Mouse (Mus musculus) bone marrow macrophage, adult 2 months (primary cell): ENCODE data around the gene Tubb5. TPM values are rescaled to one million over a fixed set of nuclear protein-coding genes. Genes with fewer than 3 reads are reported as not detected.

Source experiments
- H3K27ac ChIP-seq: 2 replicates; pipeline ENCODE4 v1.5.1; 2012; ENCODE audit warnings: low read depth, low read length; ENCODE audit not compliant: insufficient read depth
- H3K4me1 ChIP-seq: 2 replicates; pipeline ENCODE4 v1.6.1; 2012; ENCODE audit warnings: low read length; ENCODE audit not compliant: control insufficient read depth, insufficient read depth
- H3K4me3 ChIP-seq: 2 replicates; pipeline ENCODE4 v1.5.1; 2012; ENCODE audit warnings: mild to moderate bottlenecking, low read length, moderate library complexity; ENCODE audit not compliant: insufficient read depth
- CTCF ChIP-seq: IDR thresholded peaks from 2 replicates; pipeline ENCODE4 v1.5.1; 2012; ENCODE audit warnings: low read depth, mild to moderate bottlenecking, low read length, moderate library complexity
- POLR2A ChIP-seq: IDR thresholded peaks from 2 replicates; pipeline ENCODE4 v1.6.1; 2012; ENCODE audit warnings: mild to moderate bottlenecking, low read depth, low read length, borderline replicate concordance
- polyA plus RNA-seq: library from polyadenylated mRNA; stranded (reverse); fragments of >200 nt; gene quantifications from 2 replicates; pipeline ENCODE4 v1.2.4, GENCODE M21; 2012; ENCODE audit not compliant: missing spikeins, insufficient read depth, insufficient read length

Gene Tubb5
- polyA plus RNA-seq, 1 experiment: 519 TPM

GRCm38 (mm10) chr17:35800905-35801304 lies 37.2 kb downstream of the Tubb5 start:
- TF ChIP-seq POLR2A: no peak
- no peak for TF ChIP-seq CTCF
- Histone ChIP-seq H3K4me1 (peaks cover 14% of the 10 kb centered on the region), H3K27ac (no peak overlapping the region), H3K4me3 (no peak overlapping the region)

GRCm38 (mm10) chr17:35796835-35797234 lies 41.3 kb downstream of the Tubb5 start:
- peaks cover 16% of the 10 kb centered on the region for H3K4me1 ChIP-seq
- no peak overlapping the region for H3K4me3 ChIP-seq
- no peak for TF ChIP-seq POLR2A
- no peak for TF ChIP-seq CTCF
- no peak overlapping the region for H3K27ac ChIP-seq

GRCm38 (mm10) chr17:35795656-35796055 lies 42.5 kb downstream of the Tubb5 start:
- no peak for TF ChIP-seq POLR2A
- no peak for TF ChIP-seq CTCF
- Histone ChIP-seq H3K4me3 (no peak overlapping the region), H3K4me1 (peaks cover 18% of the 10 kb centered on the region), H3K27ac (no peak overlapping the region)

DNA sequence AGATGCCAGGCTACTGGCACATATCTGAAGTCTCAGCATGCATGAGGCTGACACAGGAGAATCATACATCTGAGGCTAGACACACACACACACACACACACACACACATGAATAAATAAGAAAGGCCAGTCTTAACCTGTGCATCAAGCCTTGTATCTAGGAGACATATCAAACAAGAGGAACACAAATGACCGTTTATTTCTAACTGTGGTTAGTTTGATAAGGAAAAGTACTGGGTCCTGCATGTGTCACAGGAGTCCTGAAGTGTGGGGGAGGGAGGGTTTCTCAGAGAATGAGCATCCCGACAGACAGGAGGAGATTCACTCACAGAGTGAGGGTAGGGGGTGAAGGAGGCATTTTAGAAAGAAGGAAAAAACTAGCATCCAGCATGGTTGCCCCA lies 43.0 kb downstream of the Tubb5 start:
- Histone ChIP-seq H3K27ac (no peak overlapping the region), H3K4me3 (no peak overlapping the region), H3K4me1 (peaks cover 15% of the 10 kb centered on the region)
- TF ChIP-seq POLR2A: no peak

DNA sequence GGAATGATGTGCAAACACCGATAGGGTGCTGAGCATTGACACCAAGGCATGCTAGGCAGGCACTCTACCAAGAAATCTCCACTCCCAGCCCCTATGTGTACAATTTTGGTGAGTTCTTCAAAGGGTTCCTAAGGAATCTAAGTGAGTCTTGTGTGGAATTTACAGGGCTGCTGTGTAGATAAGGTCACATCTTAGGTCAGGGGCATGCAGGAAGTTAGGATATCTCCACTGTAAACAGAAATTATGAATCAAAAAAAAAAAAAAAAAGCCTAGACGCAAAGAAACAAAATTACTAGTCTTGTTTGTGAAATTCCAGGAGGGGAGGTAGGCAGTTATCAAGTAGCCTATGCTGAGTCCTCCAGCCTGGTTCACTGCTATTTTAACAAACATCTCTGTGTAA lies 45.3 kb downstream of the Tubb5 start:
- no peak for TF ChIP-seq CTCF

DNA sequence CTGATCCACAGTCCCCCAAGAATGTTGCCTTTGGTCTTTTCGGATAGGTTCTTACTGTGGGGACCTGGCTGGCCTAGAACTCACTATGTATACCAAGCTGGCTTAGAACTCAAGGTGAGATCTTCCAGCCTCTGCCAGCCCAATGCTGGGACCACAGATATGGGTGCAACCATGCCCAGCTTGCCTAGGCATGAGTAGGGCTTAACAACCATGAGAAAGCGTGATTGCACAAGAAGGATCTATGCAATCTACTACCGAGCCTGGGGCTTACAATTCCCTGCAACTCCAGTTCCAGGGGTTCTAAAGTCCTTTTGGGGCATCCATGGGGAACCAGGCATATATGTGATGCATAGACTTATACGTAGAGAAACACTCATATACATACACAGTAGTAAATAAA lies 47.2 kb downstream of the Tubb5 start:
- Histone ChIP-seq H3K4me1 (peaks cover 14% of the 10 kb centered on the region), H3K4me3 (no peak overlapping the region), H3K27ac (no peak overlapping the region)
- no peak for TF ChIP-seq CTCF
- no peak for TF ChIP-seq POLR2A

More for the DNA sequence above, 45.3 kb downstream of the Tubb5 start:
- H3K4me1 ChIP-seq: peaks cover 15% of the 10 kb centered on the region
- H3K4me3 ChIP-seq: no peak overlapping the region
- no peak overlapping the region for H3K27ac ChIP-seq

DNA sequence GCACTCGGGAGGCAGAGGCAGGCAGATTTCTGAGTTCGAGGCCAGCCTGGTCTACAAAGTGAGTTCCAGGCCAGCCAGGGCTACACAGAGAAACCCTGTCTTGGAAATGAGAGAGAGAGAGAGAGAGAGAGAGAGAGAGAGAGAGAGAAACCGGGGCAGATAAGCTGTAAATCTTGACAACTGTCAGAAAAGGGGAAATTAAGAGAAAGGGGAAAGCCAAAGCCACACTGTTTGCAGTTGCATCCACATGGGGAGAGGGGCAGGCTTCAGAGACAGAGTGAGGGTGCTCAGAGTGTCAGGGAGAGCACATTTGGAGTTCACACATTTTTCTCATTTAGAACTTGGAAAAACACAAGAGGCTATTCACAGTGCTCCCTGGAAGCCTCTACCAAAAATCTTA lies 50.1 kb downstream of the Tubb5 start:
- Histone ChIP-seq H3K27ac (no peak overlapping the region), H3K4me3 (no peak overlapping the region)
- TF ChIP-seq CTCF (no peak), POLR2A (no peak)

DNA sequence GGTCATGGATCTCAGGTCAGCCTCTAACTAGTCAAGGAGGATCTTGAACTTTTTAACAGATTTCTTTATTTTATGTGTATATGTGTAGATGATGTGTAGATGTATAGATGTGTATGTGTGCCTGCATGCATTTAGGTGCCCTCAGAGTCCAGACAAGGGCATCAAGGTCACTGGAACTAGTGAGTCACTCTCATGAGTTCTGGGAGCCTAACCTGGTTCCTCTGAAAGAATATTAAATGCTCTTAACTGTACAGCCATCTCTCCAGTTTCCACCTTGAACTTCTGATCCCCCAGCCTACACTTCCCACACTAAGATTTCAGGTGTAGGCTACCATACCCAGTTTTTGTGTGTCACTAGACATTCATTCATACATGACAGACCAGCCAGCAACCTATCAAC lies 50.6 kb downstream of the Tubb5 start:
- Histone ChIP-seq H3K27ac (no peak overlapping the region), H3K4me3 (no peak overlapping the region), H3K4me1 (peaks cover 28% of the 10 kb centered on the region)
- TF ChIP-seq CTCF (no peak), POLR2A (no peak)

More for the DNA sequence above, 50.1 kb downstream of the Tubb5 start:
- peaks cover 28% of the 10 kb centered on the region for H3K4me1 ChIP-seq

- H3K4me3 ChIP-seq: no peak overlapping the region
- TF ChIP-seq POLR2A (no peak), CTCF (no peak)
- peaks cover 29% of the 10 kb centered on the region for H3K4me1 ChIP-seq
- H3K27ac ChIP-seq: no peak overlapping the region
Measured at GRCm38 (mm10) chr17:35785140-35785539, 53.0 kb downstream of the Tubb5 start.

DNA sequence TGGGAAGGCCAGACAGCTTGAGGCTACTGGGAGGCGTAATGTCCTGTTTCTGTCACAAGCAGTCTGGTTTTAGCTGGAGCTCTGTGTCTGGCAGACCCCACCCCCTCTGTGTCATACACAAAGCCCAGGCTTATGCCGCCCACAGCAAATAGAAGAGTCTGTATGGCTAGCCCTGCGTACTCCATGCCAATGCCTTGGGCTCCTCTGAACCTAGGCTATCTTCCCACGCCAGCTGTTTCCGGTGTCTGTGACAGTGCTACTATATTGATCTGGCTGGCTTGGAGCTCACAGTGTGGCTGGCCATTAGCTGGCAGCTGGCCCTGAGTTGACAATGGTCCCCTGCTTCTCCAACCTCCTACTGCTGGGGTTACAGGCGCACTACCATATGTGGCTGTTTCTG lies 54.2 kb downstream of the Tubb5 start:
- Histone ChIP-seq H3K4me3 (no peak overlapping the region), H3K4me1 (peaks cover 41% of the 10 kb centered on the region), H3K27ac (no peak overlapping the region)
- no peak for TF ChIP-seq POLR2A
- TF ChIP-seq CTCF: no peak

Other genes with a start within 250 kb of the Tubb5 start
- gene Sfta2, start 236.8 kb downstream of the Tubb5 start, polyA plus RNA-seq: not detected in 2 replicates
- gene Gm9573, start 211.7 kb downstream of the Tubb5 start, polyA plus RNA-seq: not detected in 2 replicates
- gene Mucl3, start 194.6 kb downstream of the Tubb5 start, polyA plus RNA-seq: not detected in 2 replicates
- 10.2 and 12.1 TPM in 2 replicates for gene Vars2, start 170.7 kb downstream of the Tubb5 start, polyA plus RNA-seq
- gene Gtf2h4, start 164.6 kb downstream of the Tubb5 start, polyA plus RNA-seq: 12.2 and 15.8 TPM in 2 replicates
- gene Ddr1, start 133.7 kb downstream of the Tubb5 start, polyA plus RNA-seq: 0.60 and 0.63 TPM in 2 replicates
- 40.6 and 46.7 TPM in 2 replicates for gene Ier3, start 16.6 kb downstream of the Tubb5 start, polyA plus RNA-seq
- 52.7 and 69.3 TPM in 2 replicates for gene Flot1, start 15.1 kb downstream of the Tubb5 start, polyA plus RNA-seq
- 16.1 and 17.7 TPM in 2 replicates for gene Mdc1, start 3.2 kb upstream of the Tubb5 start, polyA plus RNA-seq
- gene Nrm, start 23.0 kb upstream of the Tubb5 start, polyA plus RNA-seq: 31.7 and 33.1 TPM in 2 replicates
- gene Ppp1r18, start 27.3 kb upstream of the Tubb5 start, polyA plus RNA-seq: 202 and 205 TPM in 2 replicates
- 57.5 and 77.6 TPM in 2 replicates for gene Dhx16, start 41.5 kb upstream of the Tubb5 start, polyA plus RNA-seq
- gene 2310061I04Rik, start 59.1 kb upstream of the Tubb5 start, polyA plus RNA-seq: 36.9 and 39.3 TPM in 2 replicates
- gene Atat1, start 71.8 kb upstream of the Tubb5 start, polyA plus RNA-seq: 22.7 and 23.8 TPM in 2 replicates
- gene Mrps18b, start 78.1 kb upstream of the Tubb5 start, polyA plus RNA-seq: 21.0 and 29.4 TPM in 2 replicates
- gene Ppp1r10, start 78.1 kb upstream of the Tubb5 start, polyA plus RNA-seq: 36.0 and 46.0 TPM in 2 replicates
- gene Abcf1, start 131.5 kb upstream of the Tubb5 start, polyA plus RNA-seq: 96.1 and 104 TPM in 2 replicates
- 27.7 and 28.1 TPM in 2 replicates for gene Gnl1, start 141.5 kb upstream of the Tubb5 start, polyA plus RNA-seq
- 15.6 and 19.5 TPM in 2 replicates for gene Prr3, start 141.9 kb upstream of the Tubb5 start, polyA plus RNA-seq
- gene H2-T24, start 182.3 kb upstream of the Tubb5 start, polyA plus RNA-seq: 52.2 and 56.0 TPM in 2 replicates
- 351 and 364 TPM in 2 replicates for gene H2-T23, start 194.5 kb upstream of the Tubb5 start, polyA plus RNA-seq
- gene H2-T22, start 204.4 kb upstream of the Tubb5 start, polyA plus RNA-seq: 89.0 and 112 TPM in 2 replicates
- 0.72 TPM in 1 of 2 replicates, not detected in the other for gene Gm6034, start 204.7 kb upstream of the Tubb5 start, polyA plus RNA-seq
- gene Gm11127, start 220.1 kb upstream of the Tubb5 start, polyA plus RNA-seq: not detected in 2 replicates